In the genomic region with DNA sequence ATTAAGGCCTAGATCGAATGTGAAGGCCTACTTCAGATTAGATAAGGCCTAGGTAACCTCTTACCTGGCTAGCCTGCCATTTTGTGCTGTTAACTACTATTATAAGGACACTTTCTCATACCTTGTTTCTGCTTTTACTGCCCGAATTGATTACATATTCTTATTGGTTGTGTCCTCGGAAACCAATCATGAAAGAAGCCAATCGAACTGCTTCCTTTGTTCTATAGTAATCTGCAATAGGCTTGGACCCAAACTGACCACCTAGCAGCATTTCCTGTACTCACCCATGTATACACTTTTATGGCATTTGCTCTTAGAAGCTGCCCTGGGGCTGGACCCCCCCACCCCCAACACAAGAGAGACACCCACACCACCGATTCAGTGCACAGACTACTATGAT, we compare ENCODE assay signal across 18 mouse cellular contexts. TPM values are rescaled to one million over a fixed set of nuclear protein-coding genes. Genes with fewer than 3 reads are reported as not detected.
"Had no signal": no experiment of that assay in that cellular context is flagged by ENCODE, and none has a peak within 500 bp of the region (broad histone marks: within the 10 kb centered on the region; RNA-seq: fewer than 3 reads in every experiment).

No protein-coding gene starts in this region.

- H3K9ac ChIP-seq: heart, embryonic 12.5 days; hindbrain, embryonic 12.5 days; hindbrain, embryonic 14.5 days; intestine, embryonic 15.5 days; limb, embryonic 12.5 days had no signal

- H3K27me3 ChIP-seq: heart, embryonic 12.5 days; hindbrain, embryonic 12.5 days; intestine, embryonic 15.5 days; limb, embryonic 12.5 days had no signal

- H3K4me2 ChIP-seq: heart, embryonic 12.5 days; hindbrain, embryonic 12.5 days; hindbrain, embryonic 14.5 days; intestine, embryonic 15.5 days; limb, embryonic 12.5 days; liver, embryonic 11.5 days had no signal

- H3K9me3 ChIP-seq: heart, embryonic 10.5 days; heart, embryonic 12.5 days; intestine, embryonic 15.5 days; limb, embryonic 10.5 days; limb, embryonic 12.5 days had no signal

- H3K27ac ChIP-seq: gastrocnemius, adult 2 months; heart, embryonic 10.5 days; hindbrain, embryonic 10.5 days; hindbrain, embryonic 12.5 days; hindbrain, embryonic 14.5 days; intestine, embryonic 15.5 days; layer of hippocampus, adult 2 months; left cerebral cortex, adult 2 months; limb, embryonic 10.5 days; limb, embryonic 12.5 days had no signal

- H3K4me1 ChIP-seq: heart, embryonic 10.5 days; intestine, embryonic 15.5 days; limb, embryonic 10.5 days; limb, embryonic 12.5 days had no signal

- H3K4me3 ChIP-seq: gastrocnemius, adult 2 months; heart, embryonic 10.5 days; heart, embryonic 12.5 days; hindbrain, embryonic 10.5 days; hindbrain, embryonic 12.5 days; intestine, embryonic 15.5 days; layer of hippocampus, adult 2 months; left cerebral cortex, adult 2 months; limb, embryonic 10.5 days; limb, embryonic 12.5 days had no signal

- ATAC-seq: hindbrain, embryonic 16.5 days; inflammation-experienced regulatory T-cells, adult 6 months; intestine, embryonic 15.5 days; intestine, postnatal 0 days had no signal

- DNase-seq: gastrocnemius, adult 2 months; gastrocnemius, postnatal 10 days; kidney, adult 18-20 months; kidney, adult 8-10 months had no signal

- H3K36me3 ChIP-seq: hindbrain, embryonic 12.5 days; intestine, embryonic 15.5 days; limb, embryonic 10.5 days; limb, embryonic 12.5 days had no signal

RNA-seq across cellular contexts. Expression of gene H60b, which starts 15.5 kb away (rescaled TPM):
- polyA plus RNA-seq: liver, embryonic 11.5 days had no signal
